Mouse (Mus musculus) T-helper 2 cell (primary cell): ENCODE data around the gene Scn1a.

Experiments used
- in situ Hi-C: fragments of 300-600 bp; cut with MboI, MseI; formaldehyde crosslinking; loops from one replicate; pipeline ENCODE4 v1.15.1; 2025; ENCODE audit warnings: high pct_unique_total_duplicates

Scn1a gene

GRCm38 (mm10) chr2:66244013-66244412, 196.6 kb downstream of the Scn1a start:
- in situ Hi-C loops: no loop called here

- in situ Hi-C loops: no loop called here
Observed at GRCm38 (mm10) chr2:66240334-66240733, 200.3 kb downstream of the Scn1a start.

GRCm38 (mm10) chr2:66238886-66239285, 201.8 kb downstream of the Scn1a start:
- in situ Hi-C loops: no loop called here

GRCm38 (mm10) chr2:66220954-66221353, 219.7 kb downstream of the Scn1a start:
- in situ Hi-C loops: no loop called here
